Mouse (Mus musculus) urinary bladder, adult 2 months (tissue): Measurements from ENCODE around the gene Ythdc1. TPM values are rescaled to one million over a fixed set of nuclear protein-coding genes. Genes with fewer than 3 reads are reported as not detected.
"Not testable (repeated sequence)": the region's sequence is repeated elsewhere in the genome, so short reads cannot be mapped to it uniquely, and the experiment has no call there.

ENCODE experiments used
- DNase-seq: peaks from one replicate; pipeline ENCODE4 v3.0.0; 2022; ENCODE audit warnings: low spot score
- polyA plus RNA-seq: library from polyadenylated mRNA; depleted of rRNA; stranded (reverse); fragments of >200 nt; gene quantifications from 2 replicates; pipeline ENCODE4 v1.2.3, GENCODE M21; 2012; rRNA removed

Gene Ythdc1
- 52.6 and 58.8 TPM in 2 replicates for polyA plus RNA-seq

GRCm38 (mm10) chr5:86803962-86804940 lies at the start of gene Ythdc1:
Gene Ythdc1, plus strand, starts transcription at chr5:86804221.
- peak; percentile 90 for DNase-seq

- DNase-seq = no peak
Observed at GRCm38 (mm10) chr5:86769015-86769658, 34.9 kb upstream of the Ythdc1 start.

- no peak for DNase-seq
Observed at GRCm38 (mm10) chr5:86771010-86771409, 33.0 kb upstream of the Ythdc1 start.

GRCm38 (mm10) chr5:86776941-86777340 lies 27.1 kb upstream of the Ythdc1 start:
- DNase-seq = no peak

GRCm38 (mm10) chr5:86778471-86778870 lies 25.6 kb upstream of the Ythdc1 start:
- no peak for DNase-seq

- DNase-seq = no peak
Observed at GRCm38 (mm10) chr5:86783059-86783458, 21.0 kb upstream of the Ythdc1 start.

GRCm38 (mm10) chr5:86784205-86784604 lies 19.8 kb upstream of the Ythdc1 start:
- DNase-seq = no peak

GRCm38 (mm10) chr5:86786798-86787197 lies 17.2 kb upstream of the Ythdc1 start:
- no peak for DNase-seq

GRCm38 (mm10) chr5:86789954-86790353 lies 14.1 kb upstream of the Ythdc1 start:
- no peak for DNase-seq

- no peak for DNase-seq
Observed at GRCm38 (mm10) chr5:86792249-86792648, 11.8 kb upstream of the Ythdc1 start.

- DNase-seq = no peak
Observed at GRCm38 (mm10) chr5:86792807-86793206, 11.2 kb upstream of the Ythdc1 start.

- no peak for DNase-seq
Observed at GRCm38 (mm10) chr5:86816795-86817194, 12.8 kb downstream of the Ythdc1 start.

- DNase-seq = not testable (repeated sequence)
Observed at GRCm38 (mm10) chr5:86836378-86836777, 32.4 kb downstream of the Ythdc1 start.

GRCm38 (mm10) chr5:86838110-86838509 lies 34.1 kb downstream of the Ythdc1 start:
- no peak for DNase-seq

- DNase-seq = no peak
Observed at GRCm38 (mm10) chr5:86839472-86839871, 35.5 kb downstream of the Ythdc1 start.

GRCm38 (mm10) chr5:86840207-86840606 lies 36.2 kb downstream of the Ythdc1 start:
- DNase-seq = no peak

- DNase-seq = not testable (repeated sequence)
Observed at GRCm38 (mm10) chr5:86841261-86841660, 37.2 kb downstream of the Ythdc1 start.

- DNase-seq = no peak
Observed at GRCm38 (mm10) chr5:86850104-86850503, 46.1 kb downstream of the Ythdc1 start.

- DNase-seq = no peak
Observed at GRCm38 (mm10) chr5:86851658-86852057, 47.6 kb downstream of the Ythdc1 start.

- not testable (repeated sequence) for DNase-seq
Observed at GRCm38 (mm10) chr5:86856505-86856904, 52.5 kb downstream of the Ythdc1 start.

- no peak for DNase-seq
Observed at GRCm38 (mm10) chr5:86857682-86858081, 53.7 kb downstream of the Ythdc1 start.

GRCm38 (mm10) chr5:86858336-86858735 lies 54.3 kb downstream of the Ythdc1 start:
- DNase-seq = no peak

GRCm38 (mm10) chr5:86871877-86872276 lies 67.9 kb downstream of the Ythdc1 start:
- no peak for DNase-seq
